Mouse (Mus musculus) E14TG2a.4 (cell line): Measurements from ENCODE around the gene Lrrc4b.

ENCODE experiments used
- H3K27me3 ChIP-seq: 2 replicates; pipeline ENCODE4 v1.6.1; 2014; ENCODE audit warnings: low read length, control low read depth; ENCODE audit not compliant: insufficient read depth
- H3K36me3 ChIP-seq: 2 replicates; pipeline ENCODE4 v1.6.1; 2014; ENCODE audit warnings: low read length, control low read depth; ENCODE audit not compliant: insufficient read depth
- H3K4me1 ChIP-seq: replicated peaks from 2 replicates; pipeline ENCODE4 v1.6.1; 2014; ENCODE audit warnings: low read depth, low read length, control low read depth
- H3K4me3 ChIP-seq: replicated peaks from 2 replicates; pipeline ENCODE4 v1.5.1; 2014; ENCODE audit warnings: mild to moderate bottlenecking, low read length
- H3K9me3 ChIP-seq: 2 replicates; pipeline ENCODE4 v1.6.1; 2014; ENCODE audit warnings: low read length, control low read depth
- CTCF ChIP-seq: conservative IDR thresholded peaks from 2 replicates; pipeline ENCODE4 v1.5.1; 2014; ENCODE audit warnings: low read length
- NANOG ChIP-seq: IDR thresholded peaks from 2 replicates; pipeline ENCODE4 v1.6.1; 2014; ENCODE audit warnings: borderline replicate concordance, low read length, mixed read lengths
- POU5F1 ChIP-seq: IDR thresholded peaks from 2 replicates; pipeline ENCODE4 v1.6.1; 2014; ENCODE audit warnings: low read length, borderline replicate concordance

Lrrc4b gene

DNA sequence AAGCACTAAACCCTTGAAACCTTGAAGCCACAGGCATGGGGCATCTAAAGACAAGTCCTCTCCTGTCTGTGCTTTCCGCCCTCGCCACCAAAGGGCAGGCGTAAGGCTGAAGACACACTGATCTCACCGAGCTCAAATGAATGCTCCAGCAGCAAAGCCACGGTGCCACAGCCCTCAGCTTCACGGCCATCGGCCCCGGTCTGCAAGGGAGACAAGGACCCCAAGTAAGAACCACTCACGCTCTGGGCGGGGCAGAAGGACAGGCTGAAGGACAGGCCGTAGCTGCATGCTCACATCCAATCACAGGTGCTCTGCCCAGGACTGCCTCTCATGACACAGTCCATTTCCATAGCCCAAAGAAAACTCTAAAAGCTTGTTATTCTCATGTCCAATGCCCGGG, 65.9 kb downstream of the Lrrc4b start:
- H3K27me3 ChIP-seq, result no peaks in the 10 kb centered on the region
- peaks cover 63% of the 10 kb centered on the region for H3K4me1 ChIP-seq
- H3K4me3 ChIP-seq, result peak overlapping the region; percentile 91
- H3K9me3 ChIP-seq, result no peaks in the 10 kb centered on the region
- TF ChIP-seq POU5F1, result no peak
- no peak for TF ChIP-seq NANOG
- TF ChIP-seq CTCF, result no peak
- H3K36me3 ChIP-seq, result peaks cover 51% of the 10 kb centered on the region

DNA sequence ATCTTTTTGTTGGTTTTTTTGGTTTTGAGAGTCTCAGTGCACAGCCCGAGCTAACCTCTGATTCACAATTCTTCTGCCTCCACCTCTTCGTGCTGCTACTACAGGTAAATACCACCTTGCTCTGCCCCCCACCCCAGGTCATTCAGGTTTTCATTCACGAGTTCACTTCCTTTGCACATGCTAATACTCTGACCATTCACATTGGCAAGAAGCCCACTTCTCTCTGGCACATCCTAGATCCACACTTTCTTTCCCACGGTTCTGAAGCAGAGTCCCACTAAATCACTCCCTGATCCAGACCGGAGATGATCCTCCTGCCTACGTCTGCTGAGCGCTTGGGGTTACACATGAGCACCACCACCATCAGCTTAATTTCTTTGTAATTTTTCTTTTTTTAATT, 66.3 kb downstream of the Lrrc4b start:
- H3K36me3 ChIP-seq, result peaks cover 47% of the 10 kb centered on the region
- no peaks in the 10 kb centered on the region for H3K27me3 ChIP-seq
- H3K4me3 ChIP-seq, result peak overlapping the region; percentile 91
- H3K4me1 ChIP-seq, result peaks cover 67% of the 10 kb centered on the region
- H3K9me3 ChIP-seq, result no peaks in the 10 kb centered on the region
- no peak for TF ChIP-seq POU5F1
- no peak for TF ChIP-seq NANOG
- TF ChIP-seq CTCF, result no peak

DNA sequence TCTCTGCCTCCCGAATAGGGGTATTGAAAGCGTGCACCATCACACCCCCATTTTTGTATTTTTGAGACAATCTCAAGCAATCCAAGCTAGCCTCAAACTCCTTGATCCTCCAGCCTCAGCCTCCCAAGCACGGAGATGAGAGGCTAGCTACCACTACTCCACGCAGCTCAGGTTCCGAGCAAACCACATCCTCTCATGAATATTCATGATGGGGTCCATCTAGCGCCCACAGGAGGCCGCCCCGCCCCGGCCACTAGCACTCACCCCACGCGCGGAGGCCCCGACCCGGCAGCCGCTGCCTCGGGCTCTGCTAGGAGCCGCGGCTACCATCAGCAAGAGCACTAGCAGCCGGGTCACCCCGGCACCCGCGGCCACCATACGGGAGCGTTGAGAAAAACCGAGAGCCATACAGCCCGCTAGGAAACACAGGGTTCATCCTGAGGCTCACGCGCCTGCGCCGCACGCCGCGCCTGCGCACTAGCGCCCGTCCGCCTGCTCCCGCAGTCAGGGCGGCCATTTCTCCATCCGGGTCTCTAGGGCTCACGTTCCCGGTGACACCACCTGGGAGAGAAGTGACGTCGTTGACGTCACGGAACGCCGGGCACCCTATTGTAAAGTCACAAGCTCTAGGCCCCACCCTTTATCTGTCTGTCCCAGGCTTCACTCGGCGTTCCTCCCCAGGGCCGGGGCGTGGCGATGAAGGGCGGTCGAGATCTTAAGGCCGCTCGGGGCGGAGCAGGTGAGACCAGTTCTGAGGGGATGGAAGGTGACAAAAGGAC, 67.4 kb downstream of the Lrrc4b start, which contains the start of the genes Emc10 and Fam71e1:
Gene Emc10, minus strand, starts transcription at position 538 of the 779 bp plus-strand sequence.
Gene Fam71e1, plus strand, starts transcription at position 590 of the 779 bp plus-strand sequence.
- Histone ChIP-seq H3K4me1 (peaks cover 78% of the 10 kb centered on the region), H3K9me3 (no peaks in the 10 kb centered on the region), H3K4me3 (peak within 1 kb of the TSS; percentile 91), H3K27me3 (no peaks in the 10 kb centered on the region), H3K36me3 (peaks cover 36% of the 10 kb centered on the region)
- TF ChIP-seq CTCF (no peak), POU5F1 (no peak; the same call in 1 of the 2 replicates), NANOG (no peak)

DNA sequence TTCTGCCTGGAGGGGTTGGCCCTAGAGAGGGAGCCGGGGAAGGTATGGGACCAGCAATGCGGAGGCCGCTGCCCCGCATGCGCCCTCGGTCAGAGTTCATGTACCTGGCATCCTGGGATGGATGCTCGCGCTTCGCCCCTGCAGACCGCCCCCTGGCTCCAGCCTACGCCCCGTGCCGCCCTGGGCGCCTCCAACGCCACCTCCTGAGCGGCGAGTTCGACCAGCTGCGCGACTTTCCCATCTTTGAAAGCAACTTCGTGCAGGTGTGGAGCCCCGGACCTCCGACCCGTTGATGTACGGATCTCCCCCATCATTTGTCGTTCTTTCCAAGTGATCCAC, 67.9 kb downstream of the Lrrc4b start:
- TF ChIP-seq CTCF (no peak), NANOG (no peak)
- H3K27me3 ChIP-seq, result no peaks in the 10 kb centered on the region
- peaks cover 31% of the 10 kb centered on the region for H3K36me3 ChIP-seq
- no peaks in the 10 kb centered on the region for H3K9me3 ChIP-seq
- H3K4me1 ChIP-seq, result peaks cover 79% of the 10 kb centered on the region
- peak overlapping the region; percentile 91 for H3K4me3 ChIP-seq

DNA sequence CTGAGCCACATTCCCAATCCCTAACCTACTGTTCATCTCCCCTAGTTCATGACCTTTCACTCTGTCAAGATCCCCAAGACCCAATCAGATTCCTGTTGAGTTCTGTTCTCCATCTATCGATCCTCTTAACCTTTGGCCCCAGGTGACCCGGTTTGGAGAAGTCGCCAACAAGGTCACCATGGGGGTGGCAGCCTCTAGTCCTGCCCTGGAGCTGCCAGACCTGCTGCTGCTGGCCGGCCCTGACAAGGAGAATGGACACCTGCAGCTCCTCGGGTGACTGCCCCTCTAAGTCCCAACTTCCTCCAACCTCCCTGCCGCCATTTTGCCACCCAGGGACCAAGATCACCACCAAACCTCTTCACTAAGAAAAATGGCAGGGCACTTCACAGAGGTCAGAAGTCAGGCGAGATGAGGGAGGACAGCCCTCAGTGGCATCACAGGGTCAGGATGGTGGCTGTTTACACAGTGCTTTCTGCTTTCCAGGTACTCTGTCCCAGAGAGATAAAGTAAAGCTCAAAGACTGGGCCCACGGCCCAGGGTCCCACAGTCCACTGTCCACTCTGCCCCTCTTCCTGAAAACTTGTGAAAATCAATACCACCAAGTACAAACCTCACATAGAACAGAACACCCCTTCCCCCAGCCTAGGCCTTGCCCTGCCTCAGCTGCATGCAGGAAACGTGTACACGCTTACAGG, 68.7 kb downstream of the Lrrc4b start:
- H3K9me3 ChIP-seq, result no peaks in the 10 kb centered on the region
- TF ChIP-seq POU5F1, result no peak
- TF ChIP-seq CTCF, result no peak
- no peak for TF ChIP-seq NANOG
- H3K4me1 ChIP-seq, result peaks cover 71% of the 10 kb centered on the region
- no peaks in the 10 kb centered on the region for H3K27me3 ChIP-seq
- peaks cover 23% of the 10 kb centered on the region for H3K36me3 ChIP-seq
- H3K4me3 ChIP-seq, result peak overlapping the region; percentile 91

DNA sequence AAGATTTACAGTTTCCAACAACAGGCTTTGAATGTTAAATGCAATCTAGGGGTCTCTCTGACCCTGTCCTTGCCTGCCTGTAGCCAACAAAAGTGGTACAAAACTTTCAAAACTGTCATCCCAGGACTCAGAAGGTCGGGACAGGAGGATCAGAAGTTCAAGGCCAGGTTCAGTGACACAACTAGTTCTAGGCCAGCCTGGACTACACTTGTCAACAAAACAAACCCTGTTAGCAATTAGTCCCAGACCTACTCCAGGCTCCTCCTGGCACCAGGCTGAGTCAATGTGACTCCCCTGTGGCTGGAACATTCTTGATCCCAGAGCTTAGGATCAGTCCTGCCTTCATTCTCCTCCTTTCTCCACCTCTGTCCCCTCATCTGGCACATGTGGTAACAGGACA, 70.1 kb downstream of the Lrrc4b start:
- Histone ChIP-seq H3K27me3 (no peaks in the 10 kb centered on the region), H3K9me3 (no peaks in the 10 kb centered on the region), H3K36me3 (peaks cover 9% of the 10 kb centered on the region), H3K4me1 (peaks cover 69% of the 10 kb centered on the region), H3K4me3 (no peak overlapping the region; the same call in 1 of the 2 replicates)
- no peak for TF ChIP-seq POU5F1
- no peak for TF ChIP-seq CTCF
- TF ChIP-seq NANOG, result no peak

DNA sequence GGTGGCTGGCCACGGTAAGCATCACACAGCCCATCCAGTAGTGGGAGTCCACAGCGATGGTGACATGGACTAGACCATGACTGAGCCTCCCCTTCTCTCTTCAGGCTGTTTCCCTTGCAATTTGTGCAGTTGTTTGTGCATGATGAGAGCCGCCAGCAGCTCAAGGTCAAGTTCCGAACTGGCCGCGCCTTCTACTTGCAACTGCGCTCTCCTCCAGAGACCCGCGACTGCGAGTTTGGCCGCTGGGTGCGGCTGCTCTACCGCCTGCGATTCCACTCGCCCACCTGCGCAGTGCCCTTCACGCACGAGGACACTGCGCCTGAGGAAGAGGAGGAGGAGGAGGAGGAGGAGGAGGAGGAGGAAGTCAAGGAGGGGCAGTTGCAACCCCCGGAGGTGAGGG, 71.2 kb downstream of the Lrrc4b start:
- peak overlapping the region; percentile 43 for H3K4me3 ChIP-seq
- peaks cover 58% of the 10 kb centered on the region for H3K4me1 ChIP-seq
- H3K9me3 ChIP-seq, result no peaks in the 10 kb centered on the region
- TF ChIP-seq CTCF (no peak), POU5F1 (no peak), NANOG (no peak)
- no peaks in the 10 kb centered on the region for H3K27me3 ChIP-seq
- H3K36me3 ChIP-seq, result no peaks in the 10 kb centered on the region

DNA sequence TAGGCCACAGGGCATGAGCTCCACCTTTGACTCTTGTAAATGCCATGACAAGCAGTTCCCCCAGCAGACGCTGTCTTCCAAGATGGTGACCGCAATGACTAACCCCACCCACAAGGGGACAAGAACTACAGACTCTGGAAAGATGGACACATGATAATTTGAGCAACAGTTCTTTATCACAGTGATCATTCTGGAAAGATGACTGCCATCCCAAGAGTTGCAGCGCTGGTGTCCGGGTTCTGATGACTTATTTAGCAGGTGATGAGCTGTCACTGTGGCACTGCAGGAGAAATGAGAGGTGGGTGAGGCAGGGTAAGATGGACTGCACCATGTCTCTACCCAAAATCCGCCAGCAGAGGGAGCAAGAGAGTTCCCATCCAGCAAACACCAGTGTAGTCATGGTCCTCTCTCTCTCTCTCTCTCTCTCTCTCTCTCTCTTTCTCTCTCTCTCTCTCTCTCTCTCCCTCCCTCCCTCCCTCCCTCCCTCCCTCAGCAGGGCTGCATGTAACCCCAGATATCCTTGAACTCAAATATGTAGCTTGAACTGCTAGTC, 72.8 kb downstream of the Lrrc4b start:
- Histone ChIP-seq H3K27me3 (no peaks in the 10 kb centered on the region), H3K36me3 (no peaks in the 10 kb centered on the region), H3K4me1 (peaks cover 62% of the 10 kb centered on the region), H3K4me3 (no peak overlapping the region), H3K9me3 (no peaks in the 10 kb centered on the region)
- TF ChIP-seq NANOG (no peak), CTCF (peak; percentile 54), POU5F1 (no peak)

DNA sequence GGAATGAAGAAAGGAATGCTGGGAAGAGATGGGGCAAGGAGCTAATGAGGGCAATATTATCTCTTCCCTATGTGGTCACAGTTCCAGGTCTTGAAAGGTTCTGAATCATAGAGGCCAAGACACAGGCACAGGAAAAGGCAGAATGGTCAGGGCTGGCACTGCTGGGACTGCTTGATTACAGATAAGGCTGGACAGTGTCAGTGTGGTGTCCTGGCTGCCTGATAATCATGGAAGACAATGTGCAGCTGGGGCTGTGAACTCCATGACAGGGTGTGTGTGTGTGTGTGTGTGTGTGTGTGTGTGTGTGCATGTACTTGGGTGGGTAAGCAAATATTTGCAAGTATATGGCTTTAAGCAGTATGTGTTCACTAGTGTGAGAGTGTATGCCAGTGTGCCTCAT, 78.7 kb downstream of the Lrrc4b start:
- Histone ChIP-seq H3K4me1 (peaks cover 29% of the 10 kb centered on the region), H3K9me3 (no peaks in the 10 kb centered on the region), H3K4me3 (no peak overlapping the region), H3K27me3 (peaks cover 11% of the 10 kb centered on the region), H3K36me3 (no peaks in the 10 kb centered on the region)
- no peak for TF ChIP-seq CTCF
- TF ChIP-seq POU5F1, result no peak
- TF ChIP-seq NANOG, result no peak
